Mouse (Mus musculus): Measurements from ENCODE around the gene Uqcc1.

- TF ChIP-seq POLR2A (IDR thresholded peaks at IDR 0.05; ENCODE audit: low read depth, low read length), result no peak
- TF ChIP-seq CTCF (IDR thresholded peaks at IDR 0.05; ENCODE audit: extremely low read depth, insufficient read length, insufficient replicate concordance, low read depth, low read length), result no peak
These were observed 34.9 kb downstream of the Uqcc1 start for GRCm38 (mm10) chr2:155895046-155895735.

Measured in small intestine, adult 2 months (tissue).